Mouse (Mus musculus) G1E (cell line): ENCODE results near the gene Ubash3b. TPM values are rescaled to one million over a fixed set of nuclear protein-coding genes. Genes with fewer than 3 reads are reported as not detected.

Experiments used
- ATAC-seq: 2 replicates; pipeline ENCODE4 v1.8.0; 2016; ENCODE audit warnings: mild to moderate bottlenecking; ENCODE audit not compliant: insufficient number of reproducible peaks, poor library complexity, low FRiP score, severe bottlenecking; ENCODE audit errors: extremely low read depth
- DNase-seq: peaks from one replicate; pipeline ENCODE4 v3.0.0; 2012; ENCODE audit warnings: low spot score
- H3K27me3 ChIP-seq: 2 replicates; pipeline ENCODE4 v1.6.1; 2012; ENCODE audit warnings: mild to moderate bottlenecking, low read length, inconsistent platforms; ENCODE audit not compliant: insufficient read depth
- H3K36me3 ChIP-seq: replicated peaks from 2 replicates; pipeline ENCODE3; 2012; ENCODE audit warnings: mild to moderate bottlenecking, inconsistent platforms
- H3K4me1 ChIP-seq: 2 replicates; pipeline ENCODE4 v1.6.1; 2012; ENCODE audit warnings: low read depth, low read length, inconsistent platforms, mixed read lengths; ENCODE audit not compliant: insufficient read depth
- H3K4me3 ChIP-seq: 2 replicates; pipeline ENCODE4 v1.5.1; 2012; ENCODE audit warnings: low read depth, mild to moderate bottlenecking, inconsistent platforms, low read length, moderate library complexity, mixed read lengths
- H3K9me3 ChIP-seq: replicated peaks from 2 replicates; pipeline ENCODE4 v1.6.1; 2012; ENCODE audit warnings: inconsistent platforms
- CTCF ChIP-seq: IDR thresholded peaks from 2 replicates; pipeline ENCODE4 v1.5.1; 2012; ENCODE audit warnings: low read depth, low read length, inconsistent platforms, mixed read lengths
- GATA1 ChIP-seq: IDR thresholded peaks from 2 replicates; pipeline ENCODE4 v1.6.1; 2012; ENCODE audit warnings: borderline replicate concordance, low read length, inconsistent platforms, mixed read lengths
- GATA2 ChIP-seq: IDR thresholded peaks from 2 replicates; pipeline ENCODE4 v1.6.1; 2012; ENCODE audit warnings: low read depth, low read length, inconsistent platforms, borderline replicate concordance
- POLR2AphosphoS5 ChIP-seq: IDR thresholded peaks from 2 replicates; pipeline ENCODE4 v1.6.1; 2012; ENCODE audit warnings: low read depth, low read length, inconsistent platforms; ENCODE audit not compliant: insufficient replicate concordance
- TAL1 ChIP-seq: conservative IDR thresholded peaks from 2 replicates; pipeline ENCODE4 v1.6.1; 2012; ENCODE audit warnings: low read depth, low read length, inconsistent platforms, mixed read lengths
- polyA plus RNA-seq: library from polyadenylated mRNA; stranded (reverse); fragments of >175 nt; gene quantifications from 2 replicates; pipeline ENCODE4 v1.2.3, GENCODE M21; 2012
- total RNA-seq, 2 experiments: library from RNA; stranded (forward) in 1 of 2; stranded (reverse) in 1 of 2; fragments of 200-1000 nt in 1 of 2; fragments of >200 nt in 1 of 2; fragmentation: Nextera tagmentation in 1 of 2; gene quantifications; 2 replicates each; pipeline ENCODE4 v1.2.3; 2014 to 2017

Ubash3b gene
- total and polyA plus RNA-seq, 3 experiments, result 14.2 to 33.0 (median 20.9) TPM

DNA sequence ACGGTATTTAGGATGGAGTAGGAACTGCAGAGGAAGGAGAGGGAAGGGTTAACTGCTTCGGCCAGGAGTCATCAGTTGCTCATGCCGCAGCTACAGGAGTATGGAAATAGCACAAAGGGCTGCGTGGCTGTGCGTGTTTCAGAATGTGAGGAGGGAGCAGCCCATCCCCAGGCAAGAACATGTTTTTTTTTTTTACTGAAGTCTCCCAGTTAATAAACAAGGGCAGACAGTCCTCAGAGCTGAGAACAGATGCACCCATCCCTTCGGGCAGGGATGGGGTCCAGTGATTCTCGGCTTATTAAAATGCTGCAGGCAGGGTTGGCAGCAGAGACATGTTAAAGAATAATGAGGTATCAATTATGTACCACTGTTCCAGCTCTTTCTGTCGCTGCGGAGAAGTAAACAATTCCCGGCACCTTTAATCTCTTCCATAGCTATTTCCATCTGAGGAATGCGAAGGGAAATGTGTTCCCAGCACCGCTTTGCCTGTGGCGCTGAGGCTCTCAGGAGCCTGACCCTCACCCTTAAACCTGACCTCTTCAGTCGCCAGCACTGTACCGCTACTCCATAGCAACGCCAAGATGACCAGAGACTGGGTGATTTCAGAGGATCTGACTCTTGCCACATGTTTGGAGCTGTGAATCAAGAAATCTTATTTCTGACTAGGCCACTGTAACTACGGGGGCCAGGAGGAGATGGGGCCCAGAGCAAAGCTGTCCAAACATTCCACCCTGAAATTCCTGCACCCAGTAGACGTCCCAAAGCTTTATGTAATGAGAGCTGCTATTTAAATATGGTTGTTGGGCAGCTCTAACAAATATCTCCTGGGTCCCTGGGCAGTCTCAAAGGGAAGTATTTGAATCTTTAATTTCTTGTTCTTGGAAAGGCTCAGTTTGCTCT, 129.7 kb downstream of the Ubash3b start:
- Histone ChIP-seq H3K9me3 (no peaks in the 10 kb centered on the region), H3K4me1 (no peaks in the 10 kb centered on the region), H3K27me3 (no peaks in the 10 kb centered on the region), H3K4me3 (no peak overlapping the region), H3K36me3 (peaks cover 85% of the 10 kb centered on the region)
- no peak for TF ChIP-seq CTCF
- DNase-seq (no peak), ATAC-seq (no peak)

DNA sequence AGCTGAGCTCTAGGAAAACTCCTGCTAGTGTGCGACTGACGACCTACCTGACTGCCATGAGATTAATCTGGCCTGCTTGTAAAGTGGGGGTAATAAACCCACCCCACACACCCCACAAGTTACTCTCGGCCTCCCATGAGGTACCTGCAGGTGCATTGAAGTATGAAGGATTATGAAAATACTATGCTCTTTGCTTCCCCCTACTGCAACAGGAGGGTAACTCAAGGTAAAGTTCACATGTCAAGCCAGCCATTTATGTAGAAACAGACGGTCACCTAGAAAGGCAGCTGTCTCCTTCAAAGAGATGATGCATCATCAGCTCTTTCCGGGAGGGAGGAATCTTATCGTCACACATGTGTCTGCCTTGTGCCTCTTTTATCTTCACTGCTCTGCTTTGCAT, 131.7 kb downstream of the Ubash3b start:
- TF ChIP-seq POLR2AphosphoS5 (no peak), CTCF (no peak), TAL1 (no peak)
- Histone ChIP-seq H3K4me3 (no peak overlapping the region), H3K27me3 (no peaks in the 10 kb centered on the region), H3K4me1 (no peaks in the 10 kb centered on the region), H3K36me3 (peaks cover 80% of the 10 kb centered on the region), H3K9me3 (no peaks in the 10 kb centered on the region)
- no peak for DNase-seq
- no peak for ATAC-seq

GRCm38 (mm10) chr9:41028470-41028869, 133.0 kb downstream of the Ubash3b start:
- ATAC-seq (0 out of 2 replicates have a peak, but pooled peaks have one; percentile 28), DNase-seq (no peak)
- no peak overlapping the region for H3K4me3 ChIP-seq
- no peaks in the 10 kb centered on the region for H3K27me3 ChIP-seq
- no peaks in the 10 kb centered on the region for H3K4me1 ChIP-seq
- H3K9me3 ChIP-seq, result no peaks in the 10 kb centered on the region
- TF ChIP-seq GATA1 (no peak), CTCF (peak; percentile 46; the same call in 1 of the 2 replicates), TAL1 (no peak), GATA2 (no peak), POLR2AphosphoS5 (no peak)
- H3K36me3 ChIP-seq, result peaks cover 78% of the 10 kb centered on the region

DNA sequence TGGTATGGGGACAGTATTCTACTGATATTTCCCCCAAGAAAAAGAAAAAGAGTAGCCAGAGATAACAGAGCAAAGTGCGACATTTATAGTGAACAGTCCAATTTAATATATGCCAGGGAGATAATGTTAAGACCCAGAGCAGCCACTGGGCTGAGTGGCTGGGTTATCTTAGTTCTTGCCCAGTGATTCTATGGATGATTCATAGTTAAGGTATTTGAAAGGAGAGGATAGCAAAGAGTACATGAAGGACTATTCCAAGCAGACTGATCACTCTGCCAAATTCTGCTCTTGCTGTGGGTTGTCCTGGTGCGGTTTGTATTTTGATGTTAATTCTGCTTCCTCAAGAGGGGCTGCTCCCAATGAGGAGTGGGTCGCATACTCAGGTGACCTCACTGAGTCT, 139.8 kb downstream of the Ubash3b start:
- TF ChIP-seq POLR2AphosphoS5 (no peak), GATA2 (no peak), TAL1 (no peak)
- no peaks in the 10 kb centered on the region for H3K9me3 ChIP-seq
- no peaks in the 10 kb centered on the region for H3K27me3 ChIP-seq
- no peaks in the 10 kb centered on the region for H3K4me1 ChIP-seq
- ATAC-seq (no peak), DNase-seq (no peak)
- H3K4me3 ChIP-seq, result no peak overlapping the region
- peaks cover 77% of the 10 kb centered on the region for H3K36me3 ChIP-seq

GRCm38 (mm10) chr9:41020486-41020885, 141.0 kb downstream of the Ubash3b start:
- Histone ChIP-seq H3K9me3 (no peaks in the 10 kb centered on the region), H3K36me3 (peaks cover 78% of the 10 kb centered on the region), H3K4me3 (no peak overlapping the region), H3K4me1 (no peaks in the 10 kb centered on the region), H3K27me3 (no peaks in the 10 kb centered on the region)
- no peak for ATAC-seq
- TF ChIP-seq GATA1 (no peak), CTCF (no peak), TAL1 (no peak), POLR2AphosphoS5 (no peak), GATA2 (no peak)
- no peak for DNase-seq

GRCm38 (mm10) chr9:41014512-41014911, 147.0 kb downstream of the Ubash3b start:
- ATAC-seq (no peak), DNase-seq (no peak)
- Histone ChIP-seq H3K36me3 (peaks cover 59% of the 10 kb centered on the region), H3K4me1 (no peaks in the 10 kb centered on the region), H3K27me3 (no peaks in the 10 kb centered on the region), H3K9me3 (no peaks in the 10 kb centered on the region), H3K4me3 (no peak overlapping the region)
- TF ChIP-seq TAL1 (no peak), GATA1 (no peak), POLR2AphosphoS5 (no peak), CTCF (no peak), GATA2 (no peak)

GRCm38 (mm10) chr9:41012456-41012855, 149.0 kb downstream of the Ubash3b start:
- Histone ChIP-seq H3K27me3 (no peaks in the 10 kb centered on the region), H3K36me3 (peaks cover 45% of the 10 kb centered on the region), H3K9me3 (no peaks in the 10 kb centered on the region), H3K4me3 (no peak overlapping the region), H3K4me1 (no peaks in the 10 kb centered on the region)
- DNase-seq, result no peak
- TF ChIP-seq GATA1, result no peak
- TF ChIP-seq POLR2AphosphoS5, result no peak
- no peak for TF ChIP-seq CTCF
- TF ChIP-seq GATA2, result no peak
- no peak for TF ChIP-seq TAL1
- no peak for ATAC-seq
